In genomic region chr2:11535412-11535928, GRCm38 (mm10) we compare ENCODE assay signal across 8 mouse cellular contexts. TPM values are rescaled to one million over a fixed set of nuclear protein-coding genes. Genes with fewer than 3 reads are reported as not detected.
DNase-seq lines count a peak whose midpoint lies in the region; ATAC-seq and TF ChIP-seq lines count a peak whose summit lies in the region.

No protein-coding gene starts in this region.

- no peak overlapping the region for H3K27ac ChIP-seq in forebrain, embryonic 12.5 days
- H3K27ac ChIP-seq in heart, embryonic 16.5 days (ENCODE audit: low read length), result no peak overlapping the region; the same call in 1 of the 2 replicates
- no peak overlapping the region for H3K27ac ChIP-seq in liver, embryonic 13.5 days
- H3K27ac ChIP-seq in stomach, embryonic 14.5 days (ENCODE audit: low read length), result no peak overlapping the region

- H3K4me1 ChIP-seq in E14TG2a.4 (replicated peaks; ENCODE audit: low read depth, low read length), result peaks cover 37% of the 10 kb centered on the region
- H3K4me1 ChIP-seq in forebrain, embryonic 12.5 days, result peaks cover 5% of the 10 kb centered on the region
- H3K4me1 ChIP-seq in heart, embryonic 16.5 days (ENCODE audit: control insufficient read depth, insufficient read depth, low read length), result peaks cover 5% of the 10 kb centered on the region
- H3K4me1 ChIP-seq in liver, embryonic 13.5 days (replicated peaks), result peaks cover 13% of the 10 kb centered on the region
- 0 out of 2 replicates have a peak, but pooled peaks cover 3% of the 10 kb centered on the region for H3K4me1 ChIP-seq in stomach, embryonic 14.5 days (ENCODE audit: control insufficient read depth, insufficient read depth, low read length)

- H3K9ac ChIP-seq in forebrain, embryonic 12.5 days, result no peak overlapping the region; the same call in 1 of the 2 replicates
- H3K9ac ChIP-seq in heart, embryonic 16.5 days (ENCODE audit: low read length), result peak overlapping the region; percentile 74
- H3K9ac ChIP-seq in liver, embryonic 13.5 days, result peak overlapping the region; percentile 54
- H3K9ac ChIP-seq in stomach, embryonic 14.5 days (replicated peaks; ENCODE audit: low read depth, low read length), result no peak overlapping the region; the same call in 1 of the 2 replicates

- DNase-seq in c-Kit-positive CD71-positive TER-119-positive erythroid progenitor cells, embryonic 14.5 days (ENCODE audit: low spot score), result peak; percentile 75
- DNase-seq in kidney, postnatal 25 days, result peak; percentile 99 to 100
- peak; percentile 82 for DNase-seq in liver, embryonic 13.5 days
- peak; percentile 82 to 84 for DNase-seq in natural killer cell, adult 2 months (ENCODE audit: low spot score in 2 of 2)

- peak; percentile 99 for ATAC-seq in forebrain, embryonic 12.5 days (ENCODE audit: low FRiP score)
- ATAC-seq in heart, embryonic 16.5 days (replicated peaks; ENCODE audit: extremely low read depth, insufficient read depth, low FRiP score), result peak; percentile 98
- peak; percentile 97 for ATAC-seq in liver, embryonic 13.5 days (ENCODE audit: low read depth)
- ATAC-seq in stomach, embryonic 14.5 days (ENCODE audit: insufficient number of reproducible peaks, insufficient read depth, low FRiP score, low read depth), result peak; percentile 97

- WGBS in forebrain, embryonic 12.5 days, result under 1% methylated on average over 32 of the region's 32 CpGs
- under 1% methylated on average over 32 of the region's 32 CpGs for WGBS in heart, embryonic 16.5 days
- under 1% methylated on average over 31 of the region's 32 CpGs for WGBS in liver, embryonic 13.5 days (ENCODE audit: insufficient replicate concordance)
- WGBS in stomach, embryonic 14.5 days, result under 1% methylated on average over 32 of the region's 32 CpGs

- H3K27me3 ChIP-seq in E14TG2a.4 (ENCODE audit: insufficient read depth, low read length), result peaks cover 3% of the 10 kb centered on the region; the same call in 1 of the 2 replicates
- 0 out of 2 replicates have a peak, but pooled peaks cover 8% of the 10 kb centered on the region for H3K27me3 ChIP-seq in forebrain, embryonic 12.5 days
- H3K27me3 ChIP-seq in heart, embryonic 16.5 days (ENCODE audit: control insufficient read depth, insufficient read depth, low read length), result no peaks in the 10 kb centered on the region
- no peaks in the 10 kb centered on the region for H3K27me3 ChIP-seq in liver, embryonic 13.5 days
- no peaks in the 10 kb centered on the region for H3K27me3 ChIP-seq in stomach, embryonic 14.5 days (ENCODE audit: control insufficient read depth, insufficient read depth, low read length)

- TF ChIP-seq CTCF in E14TG2a.4 (conservative IDR thresholded peaks at IDR 0.05; ENCODE audit: low read length), result no peak

- H3K36me3 ChIP-seq in E14TG2a.4 (ENCODE audit: insufficient read depth, low read length), result no peaks in the 10 kb centered on the region
- H3K36me3 ChIP-seq in forebrain, embryonic 12.5 days (replicated peaks), result no peaks in the 10 kb centered on the region
- H3K36me3 ChIP-seq in heart, embryonic 16.5 days (ENCODE audit: control insufficient read depth, insufficient read depth), result no peaks in the 10 kb centered on the region
- no peaks in the 10 kb centered on the region for H3K36me3 ChIP-seq in liver, embryonic 13.5 days
- H3K36me3 ChIP-seq in stomach, embryonic 14.5 days (ENCODE audit: control insufficient read depth, insufficient read depth, low read length), result no peaks in the 10 kb centered on the region

- peak overlapping the region; percentile 76 for H3K4me3 ChIP-seq in E14TG2a.4 (replicated peaks; ENCODE audit: low read length)
- peak overlapping the region; percentile 42 for H3K4me3 ChIP-seq in forebrain, embryonic 12.5 days (replicated peaks)
- peak overlapping the region; percentile 66 for H3K4me3 ChIP-seq in heart, embryonic 16.5 days (ENCODE audit: low read length)
- peak overlapping the region; percentile 56 for H3K4me3 ChIP-seq in liver, embryonic 13.5 days (replicated peaks)
- peak overlapping the region; percentile 39 for H3K4me3 ChIP-seq in stomach, embryonic 14.5 days (ENCODE audit: low read depth, low read length)

- peak overlapping the region; percentile 72 for H3K4me2 ChIP-seq in forebrain, embryonic 12.5 days
- peak overlapping the region; percentile 97 for H3K4me2 ChIP-seq in heart, embryonic 16.5 days (ENCODE audit: low read depth, low read length)
- peak overlapping the region; percentile 80 for H3K4me2 ChIP-seq in liver, embryonic 13.5 days
- peak overlapping the region; percentile 72 for H3K4me2 ChIP-seq in stomach, embryonic 14.5 days (replicated peaks; ENCODE audit: low read depth, low read length)

- 0 out of 2 replicates have a peak, but pooled peaks cover 5% of the 10 kb centered on the region for H3K9me3 ChIP-seq in E14TG2a.4 (ENCODE audit: low read length)
- H3K9me3 ChIP-seq in forebrain, embryonic 12.5 days, result no peaks in the 10 kb centered on the region
- no peaks in the 10 kb centered on the region for H3K9me3 ChIP-seq in heart, embryonic 16.5 days (replicated peaks; ENCODE audit: control insufficient read depth, low read length)
- no peaks in the 10 kb centered on the region for H3K9me3 ChIP-seq in liver, embryonic 13.5 days (replicated peaks)
- H3K9me3 ChIP-seq in stomach, embryonic 14.5 days (ENCODE audit: control insufficient read depth, low read depth, low read length), result no peaks in the 10 kb centered on the region

RNA-seq across cellular contexts. Expression of gene Pfkfb3, which starts 18.4 kb away (rescaled TPM):
- 19.6 and 20.8 TPM in 2 replicates for polyA plus RNA-seq in forebrain, embryonic 12.5 days (2016; fragmentation: Nextera tagmentation; extraction: Ambion mirVana)
- polyA plus RNA-seq in heart, embryonic 16.5 days (2015; fragmentation: Nextera tagmentation; extraction: Ambion mirVana), result 9.5 and 12.3 TPM in 2 replicates
- polyA plus RNA-seq in liver, embryonic 13.5 days (2015; fragmentation: Nextera tagmentation; extraction: Ambion mirVana), result 7.2 and 8.5 TPM in 2 replicates
- polyA plus RNA-seq in stomach, embryonic 14.5 days (2014; fragmentation: Nextera tagmentation; extraction: Ambion mirVana), result 16.1 and 17.5 TPM in 2 replicates

Comparison
In these comparisons a context has a peak if more than half of its experiments do, and no peak if none do; other contexts are left out.
1. H3K9ac ChIP-seq: peak in heart, embryonic 16.5 days (single experiment) and liver, embryonic 13.5 days (single experiment); none in forebrain, embryonic 12.5 days (single experiment) and stomach, embryonic 14.5 days (single experiment).
2. Peak in every context shown above with its lines, with median percentiles within 50 percentile points of each other: H3K4me3 ChIP-seq, DNase-seq, ATAC-seq and H3K4me2 ChIP-seq.